Mouse (Mus musculus) adrenal gland, adult 8-10 months (tissue): ENCODE data around the gene Gm45716. TPM values are rescaled to one million over a fixed set of nuclear protein-coding genes. Genes with fewer than 3 reads are reported as not detected.

Experiments
- DNase-seq: peaks from one replicate; pipeline ENCODE4 v3.0.0; 2022
- total RNA-seq, 4 experiments: library from RNA; stranded (reverse); gene quantifications; 2 replicates each; pipeline ENCODE4 v1.2.4; 2022

Gm45716 gene
- total RNA-seq, 4 experiments from 2014 or later = 0.70 to 5.6 (median 2.0) TPM

DNA sequence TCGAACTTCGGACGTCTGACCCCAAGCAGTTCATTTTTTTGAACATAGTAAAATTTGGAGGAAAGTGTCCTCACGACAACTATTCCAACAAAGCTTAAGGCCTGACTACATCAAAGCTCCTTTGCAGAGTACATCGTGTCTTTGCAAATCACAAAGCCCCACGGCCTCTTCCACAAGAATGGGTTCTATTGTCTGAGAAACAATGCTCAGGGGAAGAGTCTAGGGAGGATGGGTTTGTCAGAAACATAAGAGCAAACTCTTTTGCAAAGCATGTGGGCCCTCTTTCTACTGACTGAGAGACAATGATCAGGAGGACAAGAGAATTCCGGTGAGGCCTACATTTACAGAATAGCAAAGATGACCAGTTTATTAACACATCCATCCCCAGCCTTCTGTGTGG lies 26.8 kb downstream of the Gm45716 start:
- no peak for DNase-seq

- no peak for DNase-seq
Measured at GRCm38 (mm10) chr11:90220022-90220645, 32.7 kb downstream of the Gm45716 start.

GRCm38 (mm10) chr11:90220750-90221149 lies 33.3 kb downstream of the Gm45716 start:
- no peak for DNase-seq

GRCm38 (mm10) chr11:90224914-90225470 lies 37.5 kb downstream of the Gm45716 start:
- peak; percentile 49 for DNase-seq

DNA sequence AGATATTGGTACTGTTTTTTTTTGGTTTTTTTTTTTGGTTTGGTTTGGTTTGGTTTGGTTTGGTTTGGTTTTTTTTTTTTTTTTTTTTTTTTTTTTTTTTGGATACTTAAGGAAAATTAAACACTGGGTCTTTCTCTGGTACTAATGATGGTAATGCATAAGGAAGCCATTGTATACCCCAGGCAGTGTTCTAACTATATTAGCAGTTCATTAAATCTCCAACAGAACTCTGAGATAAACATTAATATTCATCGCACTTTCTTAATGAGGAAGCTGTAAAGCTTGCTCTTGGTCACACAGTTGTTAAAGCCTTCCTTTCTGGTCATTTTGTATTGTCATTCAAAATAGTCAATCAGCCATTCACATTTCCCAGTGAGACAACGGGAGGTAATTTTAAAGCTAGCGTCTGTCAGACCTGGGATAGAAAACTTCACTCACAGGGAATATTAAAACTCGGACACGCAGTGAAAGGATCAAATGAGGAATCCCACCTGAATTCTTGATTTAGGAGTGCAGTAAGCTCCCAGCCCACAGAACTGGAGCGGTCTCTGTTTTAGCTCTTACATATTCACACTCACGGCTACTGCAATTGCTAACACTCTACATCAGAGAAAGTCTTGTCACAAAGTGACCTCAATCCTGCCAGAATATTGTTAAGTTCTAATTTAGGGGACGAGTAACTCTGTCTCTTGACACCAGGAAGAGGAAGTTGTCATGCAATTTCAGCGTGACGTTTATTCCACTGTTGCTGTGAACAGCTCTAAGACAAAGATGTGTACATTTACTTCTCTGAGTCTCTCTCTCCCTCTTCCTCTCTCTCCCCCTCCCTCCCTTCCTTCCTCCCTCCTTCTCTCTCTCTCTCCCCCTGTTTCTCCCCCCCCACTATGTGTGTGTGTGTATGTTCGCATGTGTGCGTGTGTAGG lies 39.8 kb downstream of the Gm45716 start:
- no peak for DNase-seq

- no peak for DNase-seq
Measured at GRCm38 (mm10) chr11:90228251-90228949, 40.9 kb downstream of the Gm45716 start.

DNA sequence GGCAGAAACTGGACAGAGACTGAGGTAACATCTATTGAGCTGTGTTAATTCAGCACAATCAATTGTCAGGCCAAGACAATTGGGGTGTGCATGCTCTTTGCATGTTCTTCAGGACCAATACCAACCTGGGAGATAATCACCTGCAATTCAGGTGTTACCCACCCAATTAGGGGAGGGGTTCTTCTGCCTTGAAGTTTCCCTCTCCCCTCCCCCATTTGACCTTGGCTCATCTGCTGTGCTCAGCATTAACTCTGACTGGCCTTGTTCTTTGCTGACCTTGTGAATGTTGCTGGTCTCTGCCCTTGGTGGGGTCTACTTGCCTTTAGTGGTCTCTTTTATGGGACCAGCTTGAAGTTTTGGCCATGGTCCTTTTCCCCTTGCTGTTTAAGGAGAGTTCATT lies 42.3 kb downstream of the Gm45716 start:
- no peak for DNase-seq

GRCm38 (mm10) chr11:90230671-90231070 lies 43.2 kb downstream of the Gm45716 start:
- no peak for DNase-seq

GRCm38 (mm10) chr11:90231631-90232030 lies 44.1 kb downstream of the Gm45716 start:
- DNase-seq = no peak

GRCm38 (mm10) chr11:90232685-90233084 lies 45.2 kb downstream of the Gm45716 start:
- DNase-seq = no peak

GRCm38 (mm10) chr11:90235221-90235620 lies 47.7 kb downstream of the Gm45716 start:
- DNase-seq = no peak

DNA sequence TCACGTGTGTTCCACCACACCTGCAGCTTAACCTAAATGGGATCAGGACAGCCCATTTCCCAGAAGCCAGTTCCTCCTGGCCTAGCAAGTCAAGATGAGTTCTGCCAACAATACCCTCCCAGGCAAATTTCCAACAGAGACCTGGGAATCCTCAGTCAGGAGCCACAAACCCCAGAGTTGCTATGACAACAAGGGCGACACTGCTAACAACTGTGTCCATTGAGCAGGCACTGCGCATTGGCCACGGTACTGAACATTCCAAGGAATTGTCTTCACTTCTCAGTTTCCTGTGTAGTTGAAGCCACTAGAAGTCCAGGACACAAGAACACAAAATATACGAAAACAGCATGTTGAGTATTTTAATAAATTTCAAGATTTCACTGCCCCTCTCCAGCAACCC lies 50.1 kb downstream of the Gm45716 start:
- no peak for DNase-seq

- no peak for DNase-seq
Measured at GRCm38 (mm10) chr11:90238657-90239056, 51.2 kb downstream of the Gm45716 start.

DNA sequence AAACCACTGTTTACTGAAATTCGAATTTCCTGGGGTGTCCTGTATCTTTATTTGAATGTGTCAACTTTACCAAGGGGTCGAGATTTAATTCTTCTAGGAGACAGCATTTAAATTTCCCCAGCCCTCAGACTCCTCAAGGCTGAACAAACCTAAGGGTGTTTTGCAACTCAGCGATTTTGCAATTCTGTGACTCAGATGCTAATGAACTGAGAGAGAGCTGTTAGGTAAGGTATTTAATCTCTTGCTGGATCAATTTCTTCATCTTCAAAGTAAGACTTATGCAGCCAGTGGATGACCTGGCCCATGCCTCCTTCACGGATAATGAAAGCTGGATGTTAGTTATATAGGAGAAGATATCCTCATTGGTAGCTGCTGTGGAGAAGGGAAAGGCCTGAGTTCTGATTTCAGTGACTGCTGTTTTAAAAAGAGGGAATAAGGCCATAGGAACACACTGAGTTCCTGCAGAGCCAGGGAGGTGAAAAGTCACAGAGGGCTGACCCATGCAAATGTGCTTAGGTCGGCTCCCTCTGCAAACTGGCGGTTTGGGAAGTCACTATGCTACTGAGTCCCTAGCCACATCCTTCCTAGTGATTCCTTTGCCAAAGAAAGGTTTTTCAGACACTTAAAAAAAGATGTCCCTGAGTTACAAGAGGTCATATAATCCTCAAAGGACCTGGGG lies 53.3 kb downstream of the Gm45716 start:
- DNase-seq = peak; percentile 55

GRCm38 (mm10) chr11:90241874-90242273 lies 54.4 kb downstream of the Gm45716 start:
- no peak for DNase-seq

- no peak for DNase-seq
Measured at GRCm38 (mm10) chr11:90243300-90243699, 55.8 kb downstream of the Gm45716 start.

GRCm38 (mm10) chr11:90245630-90246029 lies 58.1 kb downstream of the Gm45716 start:
- DNase-seq = no peak

GRCm38 (mm10) chr11:90246676-90247075 lies 59.2 kb downstream of the Gm45716 start:
- no peak for DNase-seq

- no peak for DNase-seq
Measured at GRCm38 (mm10) chr11:90247793-90248192, 60.3 kb downstream of the Gm45716 start.

GRCm38 (mm10) chr11:90249025-90249650 lies 61.7 kb downstream of the Gm45716 start, which contains the start of gene Mmd:
TSS of gene Mmd (plus strand) at chr11:90249456.
- peak; percentile 98 for DNase-seq

DNA sequence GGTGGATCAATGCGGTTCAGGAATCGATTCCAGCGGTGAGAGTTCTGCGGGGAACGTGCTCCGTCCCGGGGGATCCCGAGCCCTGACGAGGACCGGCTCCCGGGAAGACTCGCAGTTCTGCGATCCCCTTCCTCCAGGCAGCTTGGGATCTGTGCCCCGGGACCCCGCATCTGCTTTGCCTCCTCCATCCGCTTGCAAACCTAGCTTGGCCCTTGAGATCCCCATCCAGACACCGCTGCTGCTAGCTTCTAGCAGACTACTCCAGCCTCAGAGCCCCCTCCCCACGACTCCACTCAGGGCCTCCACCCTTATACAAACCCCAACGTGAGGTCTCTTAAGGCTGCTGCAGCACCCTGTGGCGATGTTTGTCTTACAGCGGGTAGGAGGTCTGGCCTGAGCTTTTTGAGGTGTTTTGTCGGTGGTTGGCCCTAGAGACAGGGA lies 62.2 kb downstream of the Gm45716 start:
- peak; percentile 32 for DNase-seq

- DNase-seq = no peak
Measured at GRCm38 (mm10) chr11:90250189-90250588, 62.7 kb downstream of the Gm45716 start.
